Mouse (Mus musculus): ENCODE measurements around the gene Tmem88. TPM values are rescaled to one million over a fixed set of nuclear protein-coding genes. Genes with fewer than 3 reads are reported as not detected.

Gene Tmem88
- total RNA-seq, 2 experiments from 2014 or later: 37.1 to 38.3 TPM

GRCm38 (mm10) chr11:69403691-69404594, 5.9 kb upstream of the Tmem88 start:
- DNase-seq: peak; percentile 17

- no peak for DNase-seq
These were observed 4.0 kb upstream of the Tmem88 start for GRCm38 (mm10) chr11:69401987-69402386.

GRCm38 (mm10) chr11:69401210-69401637, 3.2 kb upstream of the Tmem88 start:
- DNase-seq: peak; percentile 89

GRCm38 (mm10) chr11:69400083-69400850, 2.2 kb upstream of the Tmem88 start:
- DNase-seq: no peak

- peak; percentile 45 for DNase-seq
These were observed 1.4 kb upstream of the Tmem88 start for GRCm38 (mm10) chr11:69399201-69400082.

- DNase-seq: no peak
These were observed 609 bp upstream of the Tmem88 start for GRCm38 (mm10) chr11:69398486-69399200.

- peak; percentile 58 for DNase-seq
These were observed 415 bp downstream of the Tmem88 start for GRCm38 (mm10) chr11:69397581-69398057.

- DNase-seq: peak; percentile 73
These were observed 1.3 kb downstream of the Tmem88 start for GRCm38 (mm10) chr11:69396772-69397171.

GRCm38 (mm10) chr11:69395634-69396373, 2.2 kb downstream of the Tmem88 start:
- DNase-seq: peak; percentile 95

- DNase-seq: peak; percentile 88
These were observed 2.8 kb downstream of the Tmem88 start, which contains the start of the genes Naa38 and Cyb5d1 for GRCm38 (mm10) chr11:69395235-69395633. TSS of gene Naa38 (plus strand) at chr11:69395487. TSS of gene Cyb5d1 (minus strand) at chr11:69395631.

GRCm38 (mm10) chr11:69394591-69395167, 3.4 kb downstream of the Tmem88 start:
- DNase-seq: peak; percentile 25

- peak; percentile 81 for DNase-seq
These were observed 7.5 kb downstream of the Tmem88 start for GRCm38 (mm10) chr11:69390400-69391034.

- DNase-seq: peak; percentile 45
These were observed 8.3 kb downstream of the Tmem88 start for GRCm38 (mm10) chr11:69389531-69390399.

GRCm38 (mm10) chr11:69388680-69389079, 9.4 kb downstream of the Tmem88 start:
- DNase-seq: no peak

- no peak for DNase-seq
These were observed 11.3 kb downstream of the Tmem88 start for GRCm38 (mm10) chr11:69386758-69387157.

GRCm38 (mm10) chr11:69384979-69385378, 13.1 kb downstream of the Tmem88 start:
- no peak for DNase-seq

- no peak for DNase-seq
These were observed 15.4 kb downstream of the Tmem88 start for GRCm38 (mm10) chr11:69382478-69383105.

- no peak for DNase-seq
These were observed 16.7 kb downstream of the Tmem88 start for GRCm38 (mm10) chr11:69381356-69381755.
